Mouse (Mus musculus): ENCODE results near the gene Lingo1. TPM values are rescaled to one million over a fixed set of nuclear protein-coding genes. Genes with fewer than 3 reads are reported as not detected.
A peak's percentile ranks its signal among the peaks of the same experiment; 100 is the strongest.

Lingo1 gene
- total and polyA plus RNA-seq, 3 experiments: not detected

GRCm38 (mm10) chr9:56655167-56655566, 141.1 kb downstream of the Lingo1 start:
- H3K79me2 ChIP-seq (replicated peaks; ENCODE audit: control insufficient read depth, extremely low read depth, insufficient read depth, poor library complexity, severe bottlenecking): no peaks in the 10 kb centered on the region

GRCm38 (mm10) chr9:56652551-56652950, 143.7 kb downstream of the Lingo1 start:
- Histone ChIP-seq H3K9ac (ENCODE audit: insufficient read depth, low read depth) (no peak overlapping the region), H3K4me1 (ENCODE audit: control insufficient read depth in 1 of 2, insufficient read depth in 2 of 2) (no peaks in the 10 kb centered on the region), H3K79me2 (replicated peaks; ENCODE audit: control insufficient read depth, extremely low read depth, insufficient read depth, poor library complexity, severe bottlenecking) (no peaks in the 10 kb centered on the region), H3K36me3 (replicated peaks in 1 of 2; ENCODE audit: control insufficient read depth in 1 of 2, insufficient read depth in 1 of 2, low read length in 1 of 2) (no peaks in the 10 kb centered on the region), H3K9me3 (replicated peaks; ENCODE audit: low read length) (no peaks in the 10 kb centered on the region), H3K4me2 (ENCODE audit: insufficient read depth, low read depth, poor library complexity, severe bottlenecking) (no peak overlapping the region), H3K27ac (ENCODE audit: insufficient read depth, low read depth) (no peak overlapping the region), H3K27me3 (replicated peaks) (peaks cover 91% of the 10 kb centered on the region), H3K4me3 (replicated peaks in 1 of 3; ENCODE audit: low read depth in 2 of 3, low read length in 2 of 3, poor library complexity in 1 of 3) (no peak overlapping the region)
- TF ChIP-seq USF2 (conservative IDR thresholded peaks at IDR 0.05; ENCODE audit: low read depth, low read length) (no peak), IRF4 (IDR thresholded peaks at IDR 0.05; ENCODE audit: low read depth, low read length) (no peak), MAFK (IDR thresholded peaks at IDR 0.05; ENCODE audit: insufficient replicate concordance, low read length) (no peak), UBTF (IDR thresholded peaks at IDR 0.05; ENCODE audit: low read depth, low read length) (no peak), MYC (IDR thresholded peaks at IDR 0.05; ENCODE audit: low read depth, low read length) (no peak), ZNF384 (IDR thresholded peaks at IDR 0.05; ENCODE audit: low read depth, low read length) (no peak), CTCF (conservative IDR thresholded peaks at IDR 0.05 in 1 of 2, IDR thresholded peaks at IDR 0.05 in 1 of 2; ENCODE audit: low read depth in 2 of 2, low read length in 2 of 2) (no peak)
- no peak for DNase-seq (ENCODE audit: extremely low read depth)
- in situ Hi-C loops (cut with MboI; ENCODE audit: low pct_ligation_motif_present, low pct_unique_long_range_greater_than_20kb, low sequenced_read_pairs) (no loop called here), dilution Hi-C loops (cut with MboI; ENCODE audit: extremely low pct_ligation_motif_present, extremely low pct_unique_long_range_greater_than_20kb, low sequenced_read_pairs) (no loop called here)

More at GRCm38 (mm10) chr9:56655167-56655566, 141.1 kb downstream of the Lingo1 start:
- Histone ChIP-seq H3K4me3 (replicated peaks in 1 of 3; ENCODE audit: low read depth in 2 of 3, low read length in 2 of 3, poor library complexity in 1 of 3) (no peak overlapping the region), H3K27ac (ENCODE audit: insufficient read depth, low read depth) (no peak overlapping the region), H3K9ac (ENCODE audit: insufficient read depth, low read depth) (no peak overlapping the region), H3K27me3 (replicated peaks) (peaks cover 94% of the 10 kb centered on the region), H3K36me3 (replicated peaks in 1 of 2; ENCODE audit: control insufficient read depth in 1 of 2, insufficient read depth in 1 of 2, low read length in 1 of 2) (no peaks in the 10 kb centered on the region), H3K4me2 (ENCODE audit: insufficient read depth, low read depth, poor library complexity, severe bottlenecking) (no peak overlapping the region), H3K9me3 (replicated peaks; ENCODE audit: low read length) (no peaks in the 10 kb centered on the region), H3K4me1 (ENCODE audit: control insufficient read depth in 1 of 2, insufficient read depth in 2 of 2) (no peaks in the 10 kb centered on the region)
- in situ Hi-C loops (cut with MboI; ENCODE audit: low pct_ligation_motif_present, low pct_unique_long_range_greater_than_20kb, low sequenced_read_pairs): no loop called here
- dilution Hi-C loops (cut with MboI; ENCODE audit: extremely low pct_ligation_motif_present, extremely low pct_unique_long_range_greater_than_20kb, low sequenced_read_pairs): no loop called here
- no peak for DNase-seq (ENCODE audit: extremely low read depth)
- TF ChIP-seq BHLHE40 (IDR thresholded peaks at IDR 0.05; ENCODE audit: low read depth, low read length) (0 out of 2 replicates have a peak, but pooled peaks have one; percentile 37), ZNF384 (IDR thresholded peaks at IDR 0.05; ENCODE audit: low read depth, low read length) (no peak)

- TF ChIP-seq CHD2 (IDR thresholded peaks at IDR 0.05; ENCODE audit: low read length): no peak
- TF ChIP-seq CHD1 (IDR thresholded peaks at IDR 0.05; ENCODE audit: low read depth, low read length): no peak
- TF ChIP-seq UBTF (IDR thresholded peaks at IDR 0.05; ENCODE audit: low read depth, low read length): no peak
- 0 out of 4 replicates have a peak, but pooled peaks of 1 of the 2 experiments have one; percentile 8 for TF ChIP-seq CTCF (conservative IDR thresholded peaks at IDR 0.05 in 1 of 2, IDR thresholded peaks at IDR 0.05 in 1 of 2; ENCODE audit: low read depth in 2 of 2, low read length in 2 of 2)
- no peak overlapping the region for H3K4me3 ChIP-seq (replicated peaks in 1 of 3; ENCODE audit: low read depth in 2 of 3, low read length in 2 of 3, poor library complexity in 1 of 3)
- H3K27ac ChIP-seq (ENCODE audit: insufficient read depth, low read depth): no peak overlapping the region
- no peaks in the 10 kb centered on the region for H3K9me3 ChIP-seq (replicated peaks; ENCODE audit: low read length)
- in situ Hi-C loops (cut with MboI; ENCODE audit: low pct_ligation_motif_present, low pct_unique_long_range_greater_than_20kb, low sequenced_read_pairs) (no loop called here), dilution Hi-C loops (cut with MboI; ENCODE audit: extremely low pct_ligation_motif_present, extremely low pct_unique_long_range_greater_than_20kb, low sequenced_read_pairs) (no loop called here)
- H3K4me2 ChIP-seq (ENCODE audit: insufficient read depth, low read depth, poor library complexity, severe bottlenecking): no peak overlapping the region
- no peak for DNase-seq (ENCODE audit: extremely low read depth)
- peaks cover 91% of the 10 kb centered on the region for H3K27me3 ChIP-seq (replicated peaks)
- H3K4me1 ChIP-seq (ENCODE audit: control insufficient read depth in 1 of 2, insufficient read depth in 2 of 2): no peaks in the 10 kb centered on the region
- no peak overlapping the region for H3K9ac ChIP-seq (ENCODE audit: insufficient read depth, low read depth)
- H3K79me2 ChIP-seq (replicated peaks; ENCODE audit: control insufficient read depth, extremely low read depth, insufficient read depth, poor library complexity, severe bottlenecking): no peaks in the 10 kb centered on the region
- no peaks in the 10 kb centered on the region for H3K36me3 ChIP-seq (replicated peaks in 1 of 2; ENCODE audit: control insufficient read depth in 1 of 2, insufficient read depth in 1 of 2, low read length in 1 of 2)
Observed at GRCm38 (mm10) chr9:56651586-56651985, 144.7 kb downstream of the Lingo1 start.
